7 mouse cellular contexts compared by ENCODE assay signal in genomic region chr15:75060505-75060904, GRCm38 (mm10). TPM values are rescaled to one million over a fixed set of nuclear protein-coding genes. Genes with fewer than 3 reads are reported as not detected.
DNase-seq lines count a peak whose midpoint lies in the region; ATAC-seq and TF ChIP-seq lines count a peak whose summit lies in the region.

No protein-coding gene starts in this region.

- no peaks in the 10 kb centered on the region for H3K4me1 ChIP-seq in midbrain, embryonic 14.5 days (ENCODE audit: control insufficient read depth, insufficient read depth, low read length)
- H3K4me1 ChIP-seq in midbrain, embryonic 13.5 days (replicated peaks), result no peaks in the 10 kb centered on the region
- H3K4me1 ChIP-seq in cerebellum, adult 2 months (ENCODE audit: control insufficient read depth, insufficient read depth, low read length), result no peaks in the 10 kb centered on the region
- H3K4me1 ChIP-seq in heart, postnatal 0 days (ENCODE audit: control insufficient read depth, insufficient read depth), result no peaks in the 10 kb centered on the region

- H3K27me3 ChIP-seq in midbrain, embryonic 14.5 days (ENCODE audit: control insufficient read depth, insufficient read depth, low read length), result no peaks in the 10 kb centered on the region
- H3K27me3 ChIP-seq in midbrain, embryonic 13.5 days, result no peaks in the 10 kb centered on the region
- no peaks in the 10 kb centered on the region for H3K27me3 ChIP-seq in cerebellum, adult 2 months (ENCODE audit: control insufficient read depth, insufficient read depth, low read length)
- H3K27me3 ChIP-seq in heart, postnatal 0 days (ENCODE audit: control insufficient read depth, insufficient read depth, low read length), result no peaks in the 10 kb centered on the region

- TF ChIP-seq EP300 in heart, postnatal 0 days (IDR thresholded peaks at IDR 0.05; ENCODE audit: low read depth), result no peak

- ATAC-seq in midbrain, embryonic 14.5 days (ENCODE audit: low FRiP score, low TSS enrichment), result no peak
- ATAC-seq in midbrain, embryonic 13.5 days, result no peak
- ATAC-seq in heart, postnatal 0 days (ENCODE audit: insufficient read depth, low read depth), result no peak

- no peak for TF ChIP-seq POLR2A in cerebellum, adult 2 months (IDR thresholded peaks at IDR 0.05; ENCODE audit: borderline replicate concordance, insufficient read depth, low read length)

- TF ChIP-seq CTCF in cerebellum, adult 2 months (IDR thresholded peaks at IDR 0.05; ENCODE audit: borderline replicate concordance, insufficient read depth, low read depth, low read length), result peak; percentile 62
- TF ChIP-seq CTCF in heart, postnatal 0 days (IDR thresholded peaks at IDR 0.05; ENCODE audit: low read depth), result peak; percentile 68

- H3K9ac ChIP-seq in midbrain, embryonic 14.5 days (replicated peaks; ENCODE audit: low read length), result no peak overlapping the region
- no peak overlapping the region for H3K9ac ChIP-seq in midbrain, embryonic 13.5 days (replicated peaks)
- H3K9ac ChIP-seq in heart, postnatal 0 days (replicated peaks; ENCODE audit: low read depth, low read length), result no peak overlapping the region

- no peak overlapping the region for H3K4me2 ChIP-seq in midbrain, embryonic 14.5 days (ENCODE audit: low read length)
- no peak overlapping the region for H3K4me2 ChIP-seq in midbrain, embryonic 13.5 days (replicated peaks)
- no peak overlapping the region for H3K4me2 ChIP-seq in heart, postnatal 0 days (ENCODE audit: low read depth, low read length)

- H3K36me3 ChIP-seq in midbrain, embryonic 14.5 days (ENCODE audit: control insufficient read depth, insufficient read depth, low read length), result no peaks in the 10 kb centered on the region
- H3K36me3 ChIP-seq in midbrain, embryonic 13.5 days, result no peaks in the 10 kb centered on the region
- H3K36me3 ChIP-seq in heart, postnatal 0 days (replicated peaks; ENCODE audit: control insufficient read depth, insufficient read depth, low read length), result no peaks in the 10 kb centered on the region

- intact Hi-C loops in left cerebral cortex, postnatal 4 days (cut with DNase I), result no loop called here

- no peaks in the 10 kb centered on the region for H3K9me3 ChIP-seq in midbrain, embryonic 14.5 days (ENCODE audit: control insufficient read depth, low read length)
- H3K9me3 ChIP-seq in midbrain, embryonic 13.5 days, result no peaks in the 10 kb centered on the region
- H3K9me3 ChIP-seq in heart, postnatal 0 days (replicated peaks; ENCODE audit: control insufficient read depth, low read length), result no peaks in the 10 kb centered on the region

- DNase-seq in midbrain, embryonic 14.5 days, result peak; percentile 30
- DNase-seq in R1 (ENCODE audit: low read depth, low spot score), result peak; percentile 57
- DNase-seq in cerebellum, adult 2 months, result peak; percentile 29 to 43
- no peak for DNase-seq in heart, postnatal 0 days (ENCODE audit: low spot score)
- peak; percentile 24 for DNase-seq in left cerebral cortex, postnatal 4 days
- DNase-seq in right cerebral cortex, postnatal 25 days, result peak; percentile 30

- no peak overlapping the region for H3K27ac ChIP-seq in midbrain, embryonic 14.5 days (replicated peaks; ENCODE audit: low read depth, low read length)
- no peak overlapping the region for H3K27ac ChIP-seq in midbrain, embryonic 13.5 days
- no peak overlapping the region for H3K27ac ChIP-seq in cerebellum, adult 2 months (ENCODE audit: insufficient read depth, low read length)
- no peak overlapping the region for H3K27ac ChIP-seq in heart, postnatal 0 days (ENCODE audit: low read depth)

- no peak overlapping the region for H3K4me3 ChIP-seq in midbrain, embryonic 14.5 days (replicated peaks; ENCODE audit: low read depth, low read length)
- no peak overlapping the region for H3K4me3 ChIP-seq in midbrain, embryonic 13.5 days (replicated peaks)
- no peak overlapping the region for H3K4me3 ChIP-seq in cerebellum, adult 2 months (replicated peaks; ENCODE audit: insufficient read depth, low read depth, low read length)
- H3K4me3 ChIP-seq in heart, postnatal 0 days (ENCODE audit: low read depth, low read length), result no peak overlapping the region

RNA-seq across cellular contexts. Expression of gene Ly6c1, which starts 11.9 kb away (rescaled TPM):
- 3.1 and 4.0 TPM in 2 replicates for polyA plus RNA-seq in midbrain, embryonic 14.5 days (2014; fragmentation: Nextera tagmentation; extraction: Ambion mirVana)
- 0.92 and 1.4 TPM in 2 replicates for polyA plus RNA-seq in midbrain, embryonic 13.5 days (2015; fragmentation: Nextera tagmentation; extraction: Ambion mirVana)
- 161 and 174 TPM in 2 replicates for polyA plus RNA-seq in cerebellum, adult 2 months (2012; rRNA removed)
- 78.6 and 125 TPM in 2 replicates for total RNA-seq in heart, postnatal 0 days (2014; rRNA removed; ENCODE audit: low replicate concordance)
- 65.0 and 74.9 TPM in 2 replicates for polyA plus RNA-seq in heart, postnatal 0 days (2015; fragmentation: Nextera tagmentation; extraction: Ambion mirVana)
- total RNA-seq in left cerebral cortex, postnatal 4 days (2021), result 1 to 10 TPM; 6.0 to 8.1 TPM

RNA-seq across cellular contexts. Expression of gene Ly6c2, which starts 51.3 kb away (rescaled TPM):
- polyA plus RNA-seq in midbrain, embryonic 14.5 days (2014; fragmentation: Nextera tagmentation; extraction: Ambion mirVana), result 0.88 TPM in 1 of 2 replicates, not detected in the other
- polyA plus RNA-seq in midbrain, embryonic 13.5 days (2015; fragmentation: Nextera tagmentation; extraction: Ambion mirVana), result not detected in 2 replicates
- polyA plus RNA-seq in cerebellum, adult 2 months (2012; rRNA removed), result 0.74 and 1.1 TPM in 2 replicates
- total RNA-seq in heart, postnatal 0 days (2014; rRNA removed; ENCODE audit: low replicate concordance), result 1.5 and 3.4 TPM in 2 replicates
- 0.75 and 0.84 TPM in 2 replicates for polyA plus RNA-seq in heart, postnatal 0 days (2015; fragmentation: Nextera tagmentation; extraction: Ambion mirVana)
- under 1 TPM in 1 of 2 experiments, not detected in 1; 0.42 TPM for total RNA-seq in left cerebral cortex, postnatal 4 days (2021)

Comparison
In these comparisons a context has a peak if more than half of its experiments do, and no peak if none do; other contexts are left out.
1. RNA of gene Ly6c1, which starts 11.9 kb away (polyA plus RNA-seq): 161 to 174 TPM in cerebellum, adult 2 months and 65.0 to 74.9 TPM in heart, postnatal 0 days; 3.1 to 4.0 TPM in midbrain, embryonic 14.5 days and 0.92 to 1.4 TPM in midbrain, embryonic 13.5 days; every median in the first group is over 10 times any median in the second.